Mouse (Mus musculus): ENCODE data around the gene Tbc1d7.

The Tbc1d7 gene

GRCm38 (mm10) chr13:43176676-43177075 is 5.4 kb upstream of the Tbc1d7 start:
- POLR2A ChIA-PET = interaction anchor here in 1 of 4 experiments (1.3 to 1.8 kb wide), 3 partner anchors 19 to 221 kb away, joined by 3 to 4 read pairs (median 4); partner anchors contain the start of gene Nol7
- CTCF ChIA-PET = no interaction called here

- ChIA-PET CTCF (interaction anchor here in 2 of 4 experiments (1.0 to 3.3 kb wide), 5 partner anchors 9 to 151 kb away, joined by 3 to 16 read pairs (median 7); no protein-coding TSS in a partner anchor), POLR2A (interaction anchor here in 2 of 4 experiments (0.6 to 1.8 kb wide), 4 partner anchors 26 to 225 kb away, joined by 3 to 10 read pairs (median 3); partner anchors contain the start of gene Nol7 (in 2 of the 2))
Measured at GRCm38 (mm10) chr13:43173262-43173661, 2.0 kb upstream of the Tbc1d7 start.

GRCm38 (mm10) chr13:43172036-43172713 is 874 bp upstream of the Tbc1d7 start:
- ChIA-PET CTCF (interaction anchor here (0.7 to 3.3 kb wide), 21 partner anchors 9 to 535 kb away, joined by 3 to 16 read pairs (median 3); partner anchors contain the start of gene Nol7 (in 1 of the 4)), POLR2A (interaction anchor here in 3 of 4 experiments (0.6 to 2.6 kb wide), 20 partner anchors 10 to 230 kb away, joined by 3 to 24 read pairs (median 4); partner anchors contain the start of gene Nol7 (in 3 of the 3))

DNA sequence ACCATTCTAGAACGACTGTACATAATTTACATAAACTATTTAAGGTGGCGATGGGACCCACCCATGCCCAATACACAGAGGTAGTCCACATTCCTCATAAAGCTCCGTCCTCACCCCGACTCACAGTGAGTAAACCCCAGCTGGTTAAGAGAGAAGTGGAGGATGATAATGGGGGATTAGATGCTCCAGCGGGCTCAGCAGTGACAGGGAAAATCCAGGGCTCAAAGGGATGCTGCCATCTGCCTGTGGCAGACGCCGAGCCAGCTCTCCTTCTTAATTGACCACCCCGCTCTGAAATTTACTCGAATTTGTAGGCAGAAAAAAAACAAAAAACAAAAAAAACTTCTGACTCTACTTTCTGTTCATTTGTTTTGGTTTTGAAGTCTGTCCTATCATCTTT is 3.6 kb downstream of the Tbc1d7 start:
- CTCF ChIA-PET = interaction anchor here in 2 of 4 experiments (0.6 to 1.0 kb wide), 3 partner anchors 209 to 629 kb away, joined by 5 to 7 read pairs (median 6); no protein-coding TSS in a partner anchor
- POLR2A ChIA-PET = interaction anchor here in 2 of 4 experiments (0.6 to 1.6 kb wide), 3 partner anchors 12 to 352 kb away, joined by 3 to 4 read pairs (median 3); no protein-coding TSS in a partner anchor

DNA sequence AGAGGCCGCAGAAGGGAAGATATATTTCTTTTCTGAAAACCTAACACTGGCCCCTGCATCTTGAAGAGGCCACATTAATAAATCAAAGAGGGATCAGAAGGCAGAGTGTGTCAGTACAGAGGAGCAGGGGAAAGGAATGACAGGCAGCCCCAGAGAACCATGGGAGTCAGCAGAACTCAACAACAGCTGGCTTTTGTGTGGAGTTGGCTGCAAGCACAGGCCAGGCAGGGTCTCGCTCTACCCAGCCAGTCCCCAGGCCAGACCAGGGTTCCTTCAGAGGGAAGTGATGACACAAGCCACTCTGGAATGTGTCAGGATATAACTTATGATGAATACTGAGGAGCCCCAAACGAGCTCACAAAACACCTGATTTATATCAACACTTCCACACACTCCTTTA is 11.9 kb downstream of the Tbc1d7 start:
- POLR2A ChIA-PET = no interaction called here
- CTCF ChIA-PET = no interaction called here

- CTCF ChIA-PET = no interaction called here
- POLR2A ChIA-PET = interaction anchor here in 2 of 4 experiments (0.7 to 1.3 kb wide), 2 partner anchors 11 to 21 kb away, joined by 3 to 6 read pairs; no protein-coding TSS in a partner anchor
Measured at GRCm38 (mm10) chr13:43158281-43158680, 13.0 kb downstream of the Tbc1d7 start.

DNA sequence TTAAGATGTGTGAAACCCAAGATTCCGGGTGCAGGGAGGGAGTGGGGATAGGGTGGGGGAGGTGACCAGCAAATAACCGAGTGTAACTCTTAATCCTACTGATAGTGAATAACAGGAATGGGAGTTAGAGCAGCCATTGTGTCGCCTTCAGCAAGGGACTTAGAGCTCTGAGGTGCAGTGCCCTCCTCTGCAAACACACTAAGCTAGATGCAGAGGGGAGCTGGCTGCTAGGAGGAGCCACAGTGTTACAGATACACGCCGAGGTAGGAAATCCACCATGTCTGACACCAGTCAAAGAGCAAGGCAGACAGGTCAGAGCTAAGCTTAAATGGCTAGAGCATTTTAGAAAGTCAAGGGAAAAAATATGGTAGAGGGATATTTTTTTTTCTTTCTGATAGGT is 13.9 kb downstream of the Tbc1d7 start:
- POLR2A ChIA-PET = interaction anchor here in 2 of 4 experiments (0.6 to 1.3 kb wide), 4 partner anchors 12 to 336 kb away, joined by 3 to 6 read pairs (median 4); no protein-coding TSS in a partner anchor
- CTCF ChIA-PET = interaction anchor here in 3 of 4 experiments (0.6 to 1.1 kb wide), 3 partner anchors 12 to 136 kb away, joined by 3 to 4 read pairs (median 3); no protein-coding TSS in a partner anchor

DNA sequence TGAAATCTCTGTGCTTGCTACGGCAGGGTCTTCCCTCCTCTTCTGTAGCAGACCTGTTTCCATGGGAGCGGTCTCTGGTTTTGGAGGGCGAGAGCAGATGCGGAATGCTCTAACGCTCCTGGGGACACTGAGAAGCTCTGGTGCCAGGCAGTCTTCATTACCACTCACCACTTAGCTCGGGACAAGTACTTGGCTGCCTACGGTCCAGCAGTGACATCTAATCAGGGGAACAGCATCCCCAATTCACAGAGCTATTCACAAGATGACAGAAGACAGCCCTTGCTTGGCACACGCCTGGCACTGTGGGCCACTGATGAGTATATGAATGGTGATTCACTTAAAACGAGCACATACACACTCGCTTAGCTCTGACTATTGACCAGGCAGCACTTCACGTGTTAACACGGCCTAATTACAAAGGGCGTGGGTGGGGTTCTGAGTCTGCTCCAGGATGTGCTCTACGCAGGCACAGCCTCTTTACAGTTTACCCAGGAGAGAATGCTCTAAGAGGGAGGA is 19.2 kb downstream of the Tbc1d7 start:
- ChIA-PET POLR2A (interaction anchor here in 2 of 4 experiments (0.5 to 1.4 kb wide), 3 partner anchors 9 to 232 kb away, joined by 3 to 5 read pairs (median 3); no protein-coding TSS in a partner anchor), CTCF (interaction anchor here in 2 of 4 experiments (0.7 kb wide), 2 partner anchors 9 to 20 kb away, joined by 3 read pairs; no protein-coding TSS in a partner anchor)

- ChIA-PET CTCF (interaction anchor here in 1 of 4 experiments (1.5 kb wide), 1 partner anchor 574 kb away, joined by 3 read pairs; no protein-coding TSS in a partner anchor), POLR2A (interaction anchor here in 1 of 4 experiments (1.2 to 1.6 kb wide), 2 partner anchors 11 to 16 kb away, joined by 3 to 4 read pairs; no protein-coding TSS in a partner anchor)
Measured at GRCm38 (mm10) chr13:43149661-43150060, 21.6 kb downstream of the Tbc1d7 start.

DNA sequence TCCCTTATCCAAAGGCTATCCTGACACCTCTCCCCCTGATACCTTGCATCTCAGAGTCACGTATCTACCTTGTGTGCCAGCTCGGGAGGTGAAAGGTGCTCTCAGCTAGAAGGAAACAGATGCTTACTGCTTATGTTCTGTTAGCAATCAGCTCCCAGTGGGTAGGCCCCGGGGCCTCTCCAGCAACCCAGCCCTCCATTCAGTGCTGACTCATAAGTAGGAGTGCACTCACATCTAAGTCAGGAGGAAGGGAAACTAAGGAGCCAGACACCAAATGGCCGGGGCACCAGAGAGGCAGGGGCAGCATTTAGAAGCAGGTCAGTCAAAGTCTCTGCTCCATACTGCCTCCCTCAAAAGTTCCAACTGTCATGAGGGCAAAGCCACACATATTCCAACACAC is 22.6 kb downstream of the Tbc1d7 start:
- CTCF ChIA-PET = no interaction called here
- POLR2A ChIA-PET = interaction anchor here in 1 of 4 experiments (0.6 to 1.6 kb wide), 3 partner anchors 12 to 138 kb away, joined by 3 to 4 read pairs (median 3); no protein-coding TSS in a partner anchor

- ChIA-PET CTCF (no interaction called here), POLR2A (no interaction called here)
Measured at GRCm38 (mm10) chr13:43146515-43147258, 24.6 kb downstream of the Tbc1d7 start.

GRCm38 (mm10) chr13:43144720-43145418 is 26.4 kb downstream of the Tbc1d7 start:
- ChIA-PET POLR2A (interaction anchor here in 1 of 4 experiments (0.6 to 0.9 kb wide), 2 partner anchors 26 to 574 kb away, joined by 3 read pairs; partner anchors contain the start of gene Tbc1d7), CTCF (no interaction called here)

GRCm38 (mm10) chr13:43134468-43134867 is 36.8 kb downstream of the Tbc1d7 start:
- POLR2A ChIA-PET = interaction anchor here in 2 of 4 experiments (0.6 to 0.7 kb wide), 2 partner anchors 15 to 1436 kb away, joined by 3 read pairs; no protein-coding TSS in a partner anchor
- CTCF ChIA-PET = interaction anchor here in 1 of 4 experiments (0.8 kb wide), 1 partner anchor 232 kb away, joined by 4 read pairs; no protein-coding TSS in a partner anchor

DNA sequence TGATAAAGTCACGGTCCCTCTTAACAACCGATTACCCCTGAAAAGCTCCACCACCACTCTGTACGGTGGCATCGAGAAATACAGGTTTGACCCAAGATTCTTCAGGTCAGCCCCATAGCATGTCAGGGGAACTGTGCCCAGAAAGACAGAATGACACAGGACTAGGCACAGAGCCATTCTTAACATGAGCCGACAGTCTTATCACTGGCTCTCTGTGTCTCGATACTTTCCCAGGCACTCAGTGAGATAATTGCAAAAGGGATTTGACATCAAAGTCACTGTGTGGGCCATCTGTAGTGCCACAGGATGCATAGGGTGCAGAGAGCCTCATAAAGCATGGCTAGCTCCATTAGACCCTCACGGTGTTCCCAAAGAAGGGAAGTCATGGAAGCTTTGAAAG is 37.9 kb downstream of the Tbc1d7 start:
- CTCF ChIA-PET = interaction anchor here in 2 of 4 experiments (0.6 to 0.8 kb wide), 2 partner anchors 36 to 231 kb away, joined by 4 to 6 read pairs; no protein-coding TSS in a partner anchor
- POLR2A ChIA-PET = interaction anchor here in 1 of 4 experiments (1.0 kb wide), 1 partner anchor 348 kb away, joined by 3 read pairs; no protein-coding TSS in a partner anchor

DNA sequence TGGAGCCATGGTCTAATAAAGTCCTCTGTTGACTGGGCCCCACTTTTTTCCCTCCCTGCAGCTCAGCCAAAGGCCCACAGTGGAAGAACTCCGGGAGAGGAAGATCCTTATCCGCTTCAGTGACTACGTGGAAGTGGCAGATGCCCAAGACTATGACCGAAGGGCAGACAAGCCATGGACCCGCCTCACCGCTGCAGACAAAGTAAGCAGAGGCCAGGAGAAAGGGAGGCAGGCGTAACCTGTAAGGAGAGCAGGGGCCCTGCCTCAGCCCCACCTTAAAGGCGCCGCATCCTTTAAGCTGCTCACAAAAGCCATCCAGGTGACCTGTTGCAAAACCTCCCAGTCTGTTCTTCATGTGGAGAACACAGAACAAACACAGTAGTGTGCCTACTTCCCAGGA is 38.4 kb downstream of the Tbc1d7 start:
- ChIA-PET POLR2A (no interaction called here), CTCF (interaction anchor here in 2 of 4 experiments (0.6 to 0.7 kb wide), 2 partner anchors 36 to 310 kb away, joined by 3 to 6 read pairs; no protein-coding TSS in a partner anchor)

GRCm38 (mm10) chr13:43131741-43132191 is 39.5 kb downstream of the Tbc1d7 start:
- POLR2A ChIA-PET = no interaction called here
- CTCF ChIA-PET = interaction anchor here in 2 of 4 experiments (0.7 to 0.8 kb wide), 2 partner anchors 9 to 340 kb away, joined by 3 read pairs; no protein-coding TSS in a partner anchor

GRCm38 (mm10) chr13:43130161-43130560 is 41.1 kb downstream of the Tbc1d7 start:
- CTCF ChIA-PET = no interaction called here
- POLR2A ChIA-PET = interaction anchor here in 1 of 4 experiments (1.3 kb wide), 1 partner anchor 12 kb away, joined by 3 read pairs; no protein-coding TSS in a partner anchor

Data from embryonic stem cell, embryonic (primary cell).